Mouse (Mus musculus) kidney, adult 18-20 months (tissue): Measurements from ENCODE around the gene Dydc2.

Source experiments
- DNase-seq: peaks from one replicate; pipeline ENCODE4 v3.0.0; 2021

The Dydc2 gene

DNA sequence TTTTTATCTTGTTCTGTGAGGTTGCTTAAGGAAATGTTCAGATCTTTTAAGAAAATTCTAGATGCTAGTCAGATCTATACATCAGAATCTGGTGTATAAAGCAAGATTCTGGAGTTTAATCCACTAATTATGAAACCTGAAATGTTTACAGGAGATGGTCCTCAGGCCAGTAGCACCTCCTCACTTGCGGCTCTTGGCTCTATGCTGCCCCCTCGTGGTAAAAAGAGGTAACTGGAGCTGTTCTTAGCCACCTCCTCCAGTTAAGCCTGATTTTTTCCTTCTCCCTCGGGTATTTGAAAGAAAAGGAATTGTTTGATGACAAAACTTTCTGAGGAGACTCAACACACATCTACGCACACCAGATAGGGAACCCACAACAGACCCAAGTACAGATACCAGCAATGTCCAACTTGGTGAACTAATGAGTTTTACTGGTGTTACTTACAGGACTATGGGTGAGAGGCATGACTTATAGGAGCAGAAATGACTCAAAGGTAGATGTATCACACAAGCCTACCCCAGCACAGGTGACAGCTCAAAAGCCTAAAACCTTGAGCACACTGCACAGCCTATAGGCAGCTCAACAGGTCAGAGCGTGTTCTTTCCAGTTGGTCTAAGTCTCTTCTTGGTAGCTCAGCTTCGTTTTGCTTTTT, 33.7 kb downstream of the Dydc2 start:
- peak; percentile 66 for DNase-seq

DNA sequence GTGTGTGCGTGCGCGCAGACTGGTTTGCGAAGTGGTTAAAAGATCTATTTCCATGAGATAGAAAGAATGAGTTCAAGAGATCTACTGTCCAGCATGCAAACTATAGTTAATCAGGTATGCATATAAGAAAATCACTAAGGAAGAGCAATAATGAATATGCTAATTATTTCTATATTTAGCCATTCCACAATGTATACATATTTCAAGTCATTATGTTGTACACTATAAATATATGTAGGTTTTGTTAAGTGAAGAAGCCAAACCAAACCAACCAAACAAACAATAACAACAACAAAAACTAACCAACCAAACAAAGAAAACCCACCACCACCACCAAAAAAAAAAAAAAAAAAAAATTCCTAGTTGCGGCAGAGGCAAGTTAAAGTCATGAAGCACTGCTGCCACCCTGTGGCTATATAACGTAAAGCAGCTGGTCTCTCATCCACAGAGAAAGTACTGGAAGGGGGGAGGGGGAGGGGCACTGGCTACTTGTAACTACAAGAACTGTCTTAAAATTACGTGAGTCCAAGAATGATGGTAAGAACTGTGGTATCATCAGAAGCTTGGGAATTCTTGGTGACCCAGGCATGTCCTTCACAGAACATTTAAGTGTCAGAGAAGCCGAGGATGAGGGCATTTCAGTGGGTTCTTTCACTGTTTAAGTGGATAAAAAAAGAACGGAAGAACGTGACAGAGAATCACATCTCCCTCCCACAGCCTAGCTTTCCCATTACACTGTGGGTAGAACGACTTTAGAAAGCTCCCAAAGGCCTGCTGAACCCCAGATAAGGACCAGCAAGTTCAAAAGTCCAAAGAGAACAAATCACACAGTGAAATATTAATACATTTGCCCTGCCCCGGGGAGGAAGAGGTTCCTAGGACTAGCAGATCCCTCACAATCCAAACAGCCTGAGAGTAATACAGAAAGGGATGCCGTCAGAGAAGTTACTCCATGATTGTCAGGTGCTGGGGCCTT, 35.6 kb downstream of the Dydc2 start:
- peak; percentile 84 for DNase-seq

DNA sequence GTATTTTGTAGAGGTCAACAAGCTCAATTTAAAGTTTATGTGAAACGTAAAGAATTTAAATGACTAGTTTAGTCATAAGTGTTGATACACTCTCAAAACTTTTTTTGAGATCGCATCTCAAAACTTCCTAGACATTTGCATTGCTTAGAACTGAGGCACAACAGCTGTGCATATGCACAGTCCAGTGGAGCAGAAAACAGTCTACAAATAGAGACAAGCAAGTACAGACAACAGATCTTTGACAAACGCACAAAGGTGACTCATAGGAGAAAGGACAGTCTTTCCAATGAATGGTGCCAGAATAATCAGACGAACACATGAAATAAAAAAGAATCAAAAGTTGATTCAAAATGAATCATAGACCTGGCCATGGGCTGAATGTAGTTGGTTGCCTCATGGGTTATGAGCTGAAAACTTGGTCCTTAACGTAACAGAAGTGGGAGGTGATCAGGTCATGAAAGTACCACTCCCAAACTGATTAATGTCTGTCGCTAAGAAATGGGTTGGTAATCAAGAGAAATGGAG, 38.0 kb downstream of the Dydc2 start:
- DNase-seq: no peak

DNA sequence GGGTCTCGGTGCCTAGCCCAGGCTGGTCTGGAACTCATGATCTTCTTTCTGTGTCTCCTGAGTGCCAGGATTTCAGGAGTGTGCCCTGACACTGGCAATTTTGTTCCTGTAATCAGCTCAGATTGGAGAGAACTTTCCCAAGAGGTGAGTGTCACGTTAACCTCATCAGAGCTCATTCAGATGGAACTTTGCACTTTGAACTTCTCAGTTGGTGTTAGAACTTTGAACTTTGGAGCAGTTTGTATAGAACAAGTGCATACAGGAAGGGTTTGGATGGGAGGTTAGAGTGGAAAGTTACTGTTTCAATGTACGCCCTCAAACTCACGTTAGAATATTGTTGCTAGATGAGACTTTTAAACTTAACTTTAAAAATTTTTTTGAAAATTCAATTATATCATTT, 39.7 kb downstream of the Dydc2 start:
- no peak for DNase-seq

DNA sequence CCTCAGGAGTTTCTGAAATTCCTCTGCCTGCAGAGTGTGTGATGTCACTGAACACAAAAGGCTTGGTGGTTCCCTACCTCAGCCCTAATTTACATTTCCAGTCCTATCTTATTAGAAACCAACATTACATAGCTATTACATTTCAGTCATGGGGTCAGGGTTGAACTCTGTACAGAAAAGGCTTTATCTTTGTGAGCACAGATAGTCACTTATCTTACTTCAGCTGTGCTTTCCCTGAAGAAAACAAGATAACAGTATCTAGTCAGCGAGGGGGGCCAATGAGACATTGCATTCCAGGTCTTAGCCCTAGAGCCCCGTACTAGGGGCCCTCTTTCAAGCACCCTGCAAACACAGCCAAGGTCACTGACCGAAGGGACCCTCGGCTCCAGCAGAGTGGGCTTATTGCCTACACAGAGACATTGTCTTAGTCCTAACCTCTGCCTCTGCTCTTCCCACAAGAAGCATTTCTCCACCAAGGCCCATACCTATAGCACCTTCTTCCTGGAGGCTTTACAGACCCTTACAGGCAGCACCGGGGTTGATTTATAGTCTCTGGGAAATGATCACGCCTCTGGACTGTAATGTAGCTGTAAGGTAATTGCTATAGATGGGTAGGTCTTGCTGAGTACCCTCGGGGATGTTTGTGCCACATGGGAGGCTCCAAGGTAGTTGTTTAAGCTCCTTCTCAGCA, 43.3 kb downstream of the Dydc2 start:
- no peak for DNase-seq

DNA sequence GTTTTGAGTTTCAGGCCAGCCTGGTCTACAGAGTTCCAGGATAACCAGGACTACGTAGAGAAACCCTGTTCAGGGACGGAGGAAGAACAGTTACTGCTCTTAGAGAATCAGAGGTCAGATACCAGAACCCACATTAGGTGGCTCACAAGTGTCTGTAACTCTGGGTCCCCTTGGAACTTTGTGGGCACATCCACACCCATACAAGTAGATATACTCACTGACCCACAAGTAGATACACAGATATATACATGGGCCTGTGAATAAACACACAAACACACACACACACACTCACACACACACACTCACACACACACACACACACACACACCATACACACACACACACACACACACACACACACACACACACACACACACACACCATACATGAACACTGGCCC, 43.9 kb downstream of the Dydc2 start:
- no peak for DNase-seq

DNA sequence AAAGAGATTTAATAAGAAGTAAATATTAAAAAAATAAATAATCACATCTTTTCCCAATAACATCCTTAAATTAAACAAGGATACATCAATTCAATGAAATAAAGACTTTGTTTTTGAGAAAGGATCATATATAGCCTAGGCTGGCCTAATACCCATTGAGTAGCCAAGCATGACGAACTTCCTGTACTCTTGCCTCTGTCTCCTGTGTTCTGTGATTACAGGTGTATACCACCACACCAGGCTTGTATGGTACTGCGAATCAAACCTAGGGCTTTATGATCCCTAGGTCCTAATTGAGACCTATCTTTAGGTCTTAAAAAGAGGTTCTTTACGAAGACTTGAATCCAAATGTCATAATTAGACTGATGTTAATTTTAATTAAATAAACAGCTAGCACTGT, 47.8 kb downstream of the Dydc2 start:
- DNase-seq: no peak

DNA sequence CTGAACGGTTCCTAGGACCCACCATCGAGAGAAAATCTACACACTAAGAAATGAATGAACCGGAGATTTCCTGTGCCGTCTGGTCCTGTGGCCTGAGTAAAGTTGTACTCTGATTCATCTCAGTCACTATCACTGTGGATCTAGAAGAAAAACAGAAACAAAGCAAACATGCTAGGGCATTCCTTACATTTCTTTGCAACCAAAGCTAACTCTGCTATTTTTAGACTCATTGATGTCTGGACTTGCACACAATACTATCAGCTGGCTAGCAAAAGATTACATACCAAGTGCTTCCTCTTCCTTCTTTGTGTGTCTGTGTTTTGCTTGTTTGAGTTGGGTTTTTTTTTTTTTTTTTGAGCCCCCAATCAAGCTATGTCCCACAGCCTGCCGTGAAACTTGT, 51.5 kb downstream of the Dydc2 start:
- no peak for DNase-seq

DNA sequence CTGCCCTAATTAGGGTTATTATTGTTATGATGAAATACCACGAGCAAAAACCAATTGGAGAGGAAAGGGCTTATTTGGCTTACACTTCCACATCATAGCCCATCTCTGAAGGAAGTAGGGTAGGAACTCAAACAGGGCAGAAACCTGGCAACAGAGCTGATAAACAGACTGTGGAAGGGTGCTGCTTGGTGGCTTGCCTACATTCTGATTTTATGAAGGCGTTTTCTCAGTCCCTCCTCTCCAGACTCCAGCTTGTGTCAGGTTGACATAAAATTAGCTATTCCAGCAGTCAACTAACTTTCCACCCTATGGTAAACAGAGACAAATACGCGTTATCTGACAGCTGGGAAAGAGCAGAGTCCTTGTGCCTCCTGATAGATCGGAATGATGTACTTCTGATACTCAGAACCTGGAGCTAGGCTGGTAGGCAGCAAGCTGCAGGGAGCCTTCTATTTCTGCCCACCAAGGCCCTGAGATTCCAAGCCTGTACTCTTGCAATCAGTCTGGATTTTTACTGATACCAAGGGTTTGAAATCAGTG, 54.2 kb downstream of the Dydc2 start:
- DNase-seq: no peak

DNA sequence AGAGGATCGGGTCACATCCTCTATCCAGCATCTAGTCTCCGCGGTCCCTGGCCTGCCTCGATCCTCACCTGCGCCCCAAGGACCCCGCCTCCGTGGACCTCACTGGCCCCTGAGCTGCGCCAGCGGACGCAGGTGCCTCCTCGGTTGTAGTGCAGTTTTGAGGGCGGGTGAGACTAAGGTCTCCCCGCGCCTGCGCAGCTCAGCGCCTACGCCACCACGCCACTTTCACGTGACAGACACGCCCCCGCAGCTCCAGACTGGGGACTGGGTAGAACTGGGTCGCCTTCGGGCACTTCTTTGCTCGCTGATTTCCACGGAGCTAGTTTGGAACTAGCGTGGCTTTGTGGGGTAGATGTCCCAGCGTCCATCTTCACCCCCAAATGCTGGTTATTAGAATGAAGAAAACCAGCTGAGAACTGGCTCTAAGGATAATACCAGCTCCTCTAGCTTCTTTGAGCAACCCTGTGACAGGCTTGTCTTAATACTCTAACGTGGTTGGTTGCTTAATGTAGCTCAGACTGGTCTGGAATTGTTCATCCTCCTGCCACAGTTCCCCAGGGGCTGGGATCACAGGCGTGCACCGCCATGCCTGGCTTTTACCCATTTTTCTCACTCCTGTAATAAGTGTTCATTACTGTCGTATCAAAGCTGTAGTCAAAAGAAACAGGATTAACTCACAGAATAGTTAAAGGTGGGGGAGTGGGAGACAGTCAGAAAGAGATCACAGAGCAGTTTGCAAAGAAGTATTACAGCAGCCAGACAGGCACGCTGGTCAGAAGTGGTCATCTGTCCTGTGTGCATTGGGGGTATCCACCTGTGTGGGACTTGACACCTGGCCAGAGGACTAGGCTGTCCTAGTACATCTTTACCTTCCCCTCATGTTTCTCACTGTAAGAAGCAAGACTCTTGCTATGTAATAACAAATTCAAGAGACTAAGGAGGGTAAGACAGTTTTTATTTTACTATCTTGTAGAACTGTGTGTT, 55.1 kb downstream of the Dydc2 start, which contains the start of gene Fam213a:
Gene Fam213a, minus strand, starts transcription at position 159 of the 984 bp plus-strand sequence.
- DNase-seq: peak; percentile 94

DNA sequence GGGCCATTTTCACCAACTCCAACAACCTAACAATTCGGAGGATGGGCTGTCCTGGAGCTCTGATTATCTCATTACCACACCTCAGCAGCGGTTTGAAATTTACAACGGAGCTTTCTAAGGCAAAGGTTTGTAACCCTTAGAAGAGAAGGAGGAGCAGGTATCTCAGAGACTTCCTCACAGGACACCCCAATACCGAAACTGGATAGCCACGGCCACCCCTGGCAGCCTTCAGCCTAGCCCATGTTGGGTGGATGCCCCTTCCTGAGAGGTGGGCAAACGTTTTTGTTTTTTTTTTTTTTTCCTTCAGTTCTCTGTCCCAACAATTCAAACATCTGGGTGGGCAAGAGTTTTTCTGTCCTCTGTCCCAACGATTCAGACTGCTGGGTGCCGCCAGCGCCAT, 55.9 kb downstream of the Dydc2 start:
- DNase-seq: no peak

DNA sequence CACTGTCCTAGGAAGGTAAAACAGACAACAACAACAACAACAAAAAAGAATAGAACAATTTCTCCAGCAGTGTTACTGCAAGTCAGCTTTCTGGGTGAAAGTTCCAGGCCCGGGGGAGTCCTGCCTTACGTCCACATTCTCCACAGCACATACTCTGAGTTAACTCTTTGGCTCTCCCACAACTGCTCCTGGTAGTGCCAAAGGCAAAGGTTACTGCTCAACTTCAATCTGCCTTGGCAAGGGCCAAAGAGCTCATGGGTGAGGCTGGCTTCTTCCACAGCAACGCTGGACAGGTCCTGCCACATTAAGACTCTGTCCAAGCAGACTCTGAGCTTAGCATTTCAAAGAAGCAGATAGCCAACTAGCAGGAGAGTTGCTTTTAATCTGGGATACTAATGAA, 57.1 kb downstream of the Dydc2 start:
- peak; percentile 60 for DNase-seq

DNA sequence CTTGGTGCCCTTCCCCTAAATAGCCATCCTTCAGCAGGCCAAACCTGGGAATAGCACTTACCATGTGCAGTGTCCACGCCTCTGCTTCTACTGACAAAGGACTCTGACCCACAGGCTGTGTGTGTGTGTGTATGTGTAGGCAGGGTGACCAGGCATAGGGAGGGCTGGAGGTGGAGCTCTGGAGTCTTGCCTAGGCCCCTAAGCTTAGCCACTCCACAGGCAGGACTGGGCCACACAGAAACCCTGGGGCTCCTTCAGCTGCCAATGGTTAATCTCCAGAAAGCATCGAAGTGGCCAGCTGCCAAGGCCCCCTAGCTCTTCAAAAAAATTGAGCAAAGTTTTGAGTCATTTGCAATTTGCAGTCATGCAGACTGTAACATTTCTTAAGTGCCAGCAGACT, 60.9 kb downstream of the Dydc2 start:
- DNase-seq: peak; percentile 68

DNA sequence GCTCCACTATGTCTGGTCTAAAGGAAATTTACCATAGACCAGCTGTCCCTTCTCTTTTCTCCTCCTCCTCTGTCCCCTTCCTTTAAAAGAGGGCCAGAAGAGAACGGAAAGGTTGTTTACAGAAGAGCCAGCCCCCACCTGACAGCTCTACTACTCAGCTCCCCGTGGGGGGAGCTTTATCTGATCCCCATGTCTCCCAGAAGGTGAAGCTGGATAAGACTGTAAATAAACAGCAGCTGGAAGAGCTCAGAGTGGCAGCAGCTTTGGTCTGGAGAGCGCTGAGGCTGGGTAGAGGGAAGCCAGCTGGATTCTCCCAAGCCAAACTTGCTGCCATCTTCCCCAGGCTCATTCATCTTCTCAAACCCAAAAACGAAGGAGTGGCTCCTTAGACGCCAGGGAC, 61.4 kb downstream of the Dydc2 start:
- DNase-seq: no peak

DNA sequence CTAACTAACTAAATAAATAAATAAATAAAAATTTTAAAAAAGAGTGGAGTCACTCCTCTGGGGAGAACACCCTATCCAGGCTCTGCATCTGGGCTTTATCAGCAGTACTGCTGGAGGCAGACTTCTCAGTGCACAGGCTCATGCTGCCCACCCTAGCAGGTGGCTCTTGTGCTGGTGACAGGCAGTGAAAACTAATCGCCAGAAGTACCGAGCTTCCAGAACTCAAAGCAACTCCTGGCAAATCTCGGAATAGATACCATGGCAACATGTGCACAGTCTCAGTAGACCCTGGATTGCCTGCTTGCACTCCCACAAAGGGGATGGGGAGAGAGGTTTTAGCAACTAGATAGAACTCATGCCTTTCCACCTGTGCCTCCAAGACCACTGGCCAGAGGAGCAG, 62.1 kb downstream of the Dydc2 start:
- DNase-seq: no peak

DNA sequence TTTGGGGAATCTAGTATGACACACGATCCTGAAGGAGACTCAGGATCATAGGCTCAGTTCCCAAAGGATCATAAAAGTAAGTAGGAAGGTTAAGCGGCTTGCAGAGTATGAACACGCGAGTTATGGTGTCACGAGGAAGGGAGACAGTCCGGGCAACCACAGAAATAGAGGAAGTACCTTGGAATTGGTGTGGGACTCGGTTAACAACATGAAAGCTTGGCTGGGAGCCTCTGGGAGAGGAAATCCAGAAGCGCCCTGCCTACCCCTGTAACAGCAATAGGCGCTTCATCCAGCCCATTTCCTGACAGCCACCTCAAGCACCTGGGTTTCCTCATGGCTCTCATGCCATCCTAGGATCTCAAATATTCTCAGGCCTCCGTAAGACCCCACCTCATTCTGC, 62.7 kb downstream of the Dydc2 start:
- no peak for DNase-seq

DNA sequence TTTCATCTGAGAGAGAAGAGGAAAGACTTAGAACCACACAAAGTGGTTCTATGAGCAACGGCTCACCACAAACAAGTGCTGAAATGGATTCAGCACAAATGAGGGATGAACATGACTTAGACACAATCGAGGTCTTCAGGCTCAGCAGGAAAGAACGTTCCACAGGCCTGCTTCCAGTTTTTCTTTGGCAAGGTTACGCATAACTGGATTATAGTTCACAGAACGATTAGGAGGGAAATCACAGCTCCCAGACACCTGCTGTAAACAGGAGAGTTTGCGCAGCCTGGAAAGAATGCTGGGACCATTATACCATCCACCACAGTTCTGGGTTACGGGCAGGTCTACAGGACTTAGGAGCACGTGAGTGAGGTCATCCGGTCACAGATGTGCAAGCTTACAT, 63.3 kb downstream of the Dydc2 start:
- DNase-seq: no peak

DNA sequence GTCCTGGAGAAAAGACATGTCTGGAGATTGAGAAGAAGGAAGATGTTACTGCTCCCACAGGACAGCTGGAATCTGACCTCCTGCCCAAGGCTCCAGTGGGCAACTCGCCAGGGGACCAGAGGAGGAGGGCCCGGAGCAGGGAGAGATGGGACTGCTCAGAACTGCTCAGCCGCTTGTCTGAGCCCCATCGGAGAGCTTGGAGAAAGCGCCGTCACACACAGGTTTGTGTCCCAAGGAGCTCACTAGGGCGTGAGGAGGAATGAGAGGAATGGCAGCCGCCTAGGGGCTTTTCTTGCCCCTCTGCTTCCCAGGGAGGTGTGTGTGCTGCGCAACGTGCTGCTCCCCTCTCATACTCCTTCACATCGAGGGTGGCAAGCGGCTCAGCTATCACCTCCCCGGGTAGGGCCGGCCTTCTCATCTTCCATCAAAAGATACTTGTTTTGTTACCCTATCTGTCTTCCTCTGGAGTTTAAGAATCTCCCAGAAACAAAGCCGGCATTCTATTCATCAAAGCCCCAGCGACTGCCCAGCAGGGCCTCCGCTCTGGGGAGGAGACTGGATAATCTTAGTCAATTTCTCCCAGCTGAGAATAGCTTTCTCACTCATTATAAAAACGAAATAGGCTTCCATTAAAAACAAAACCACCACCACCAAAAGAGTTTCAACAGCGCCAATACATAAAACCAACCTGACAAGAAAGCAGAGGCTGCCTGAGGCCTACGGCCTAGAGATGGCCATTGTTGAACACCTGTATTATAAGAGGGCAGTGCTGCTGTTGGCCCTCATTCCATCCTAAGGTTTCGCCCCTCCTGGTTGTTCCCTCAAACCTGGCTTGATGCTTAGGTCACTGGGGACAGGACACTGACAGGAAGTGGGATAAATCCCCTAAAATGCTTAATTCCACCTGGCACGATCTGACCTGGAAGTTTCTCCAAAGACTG, 64.5 kb downstream of the Dydc2 start:
- DNase-seq: peak; percentile 85

DNA sequence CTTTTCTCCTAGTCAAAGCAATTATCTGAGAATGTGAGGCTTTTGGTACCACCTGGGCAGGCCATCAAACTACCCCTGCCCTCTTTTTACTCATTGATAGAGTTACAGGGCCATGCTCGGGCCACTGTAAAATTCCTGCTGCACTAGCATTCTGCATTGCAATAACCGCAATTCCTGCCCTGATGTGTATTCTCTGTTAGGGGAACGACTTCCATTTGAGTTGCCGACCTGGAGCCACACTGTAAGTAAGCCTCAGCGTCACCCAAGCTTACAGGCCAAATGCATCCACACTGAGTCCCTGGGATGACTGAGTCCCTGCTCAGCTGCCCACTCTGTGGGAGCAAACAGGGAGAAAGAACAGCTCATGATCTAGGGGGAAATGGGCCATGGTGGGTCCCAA, 67.4 kb downstream of the Dydc2 start:
- no peak for DNase-seq

DNA sequence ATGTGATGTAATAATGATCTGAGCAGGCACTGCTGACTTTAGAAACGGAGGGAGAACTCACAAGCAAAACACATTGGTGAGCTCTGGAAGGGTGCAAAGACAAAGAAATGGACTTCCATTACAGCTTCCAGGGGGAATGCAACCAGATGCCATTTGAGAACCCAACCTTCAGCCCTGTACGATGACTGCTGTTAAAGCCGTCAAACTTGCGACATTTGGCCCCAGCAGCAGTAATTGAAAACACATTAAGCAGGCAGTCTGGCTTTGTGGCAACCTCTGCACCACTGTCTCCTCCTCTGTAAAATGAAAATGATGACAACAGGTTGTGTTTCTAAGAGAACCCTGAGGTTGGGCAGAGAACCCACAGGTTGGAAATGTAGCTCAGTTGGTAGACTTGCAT, 68.2 kb downstream of the Dydc2 start:
- DNase-seq: no peak
